Mouse (Mus musculus) lung, postnatal 0 days (tissue): ENCODE measurements around the gene Mterf4. TPM values are rescaled to one million over a fixed set of nuclear protein-coding genes. Genes with fewer than 3 reads are reported as not detected.

Experiments used
- ATAC-seq: fragments of 200-750 bp; cut with Nextera tagmentation; 2 replicates; pipeline ENCODE4 v1.8.0; 2017; ENCODE audit warnings: moderate library complexity
- DNase-seq: peaks from one replicate; pipeline ENCODE4 v3.0.0-alpha.2; 2016; ENCODE audit warnings: low spot score
- H3K27ac ChIP-seq: fragments of 300-500 bp; sonication (generic); 2 replicates; pipeline ENCODE4 v1.5.1; 2014; ENCODE audit warnings: antibody characterized with exemption, mild to moderate bottlenecking, low read length, mixed read lengths
- H3K27me3 ChIP-seq: fragments of 300-500 bp; sonication (generic); replicated peaks from 2 replicates; pipeline ENCODE4 v1.6.1; 2014; ENCODE audit warnings: low read length, mixed read lengths; ENCODE audit not compliant: insufficient read depth
- H3K36me3 ChIP-seq: fragments of 300-500 bp; sonication (generic); 2 replicates; pipeline ENCODE4 v1.6.1; 2014; ENCODE audit warnings: low read length, mixed read lengths; ENCODE audit not compliant: insufficient read depth
- H3K4me1 ChIP-seq: fragments of 300-500 bp; sonication (generic); 2 replicates; pipeline ENCODE4 v1.6.1; 2014; ENCODE audit warnings: antibody characterized with exemption, low read depth, low read length, mixed read lengths; ENCODE audit not compliant: insufficient read depth
- H3K4me2 ChIP-seq: fragments of 300-500 bp; sonication (generic); replicated peaks from 2 replicates; pipeline ENCODE4 v1.6.1; 2014; ENCODE audit warnings: low read depth, mild to moderate bottlenecking, low read length, moderate library complexity, mixed read lengths
- H3K4me3 ChIP-seq: fragments of 300-500 bp; sonication (generic); 2 replicates; pipeline ENCODE4 v1.5.1; 2014; ENCODE audit warnings: low read depth, low read length
- H3K9ac ChIP-seq: fragments of 300-500 bp; sonication (generic); replicated peaks from 2 replicates; pipeline ENCODE4 v1.6.1; 2014; ENCODE audit warnings: low read depth, mild to moderate bottlenecking
- H3K9me3 ChIP-seq: fragments of 300-500 bp; sonication (generic); 2 replicates; pipeline ENCODE4 v1.6.1; 2016; ENCODE audit warnings: low read length, mixed read lengths
- CTCF ChIP-seq: IDR thresholded peaks from 2 replicates; pipeline ENCODE4 v1.5.1; 2016; ENCODE audit warnings: antibody characterized with exemption, mild to moderate bottlenecking
- EP300 ChIP-seq: IDR thresholded peaks from 2 replicates; pipeline ENCODE4 v1.6.1; 2016; ENCODE audit warnings: antibody characterized with exemption, mild to moderate bottlenecking, control low read depth
- WGBS: fragments of 180-500 bp; shearing (Covaris S2); extraction: QIAGEN DNeasy Blood & Tissue Kit; methylation state at CpG from one replicate; pipeline ENCODE4 v1.1.7; 2014; 5-methylcytosine and 5-hydroxymethylcytosine counted together
- polyA plus RNA-seq: library from polyadenylated mRNA; unstranded; fragments of >200 nt; fragmentation: Nextera tagmentation; extraction: Ambion mirVana; gene quantifications from 2 replicates; pipeline ENCODE4 v1.2.1, GENCODE M21; 2015

The Mterf4 gene
- polyA plus RNA-seq, 1 experiment from 2014 or later, result 18.9 TPM

GRCm38 (mm10) chr1:93271751-93272150 is 34.0 kb downstream of the Mterf4 start:
- no peaks in the 10 kb centered on the region for H3K36me3 ChIP-seq
- TF ChIP-seq EP300 (no peak), CTCF (no peak)
- H3K9ac ChIP-seq, result no peak overlapping the region
- no peak for DNase-seq
- no peaks in the 10 kb centered on the region for H3K4me1 ChIP-seq
- H3K9me3 ChIP-seq, result no peaks in the 10 kb centered on the region
- no peak overlapping the region for H3K27ac ChIP-seq
- no peak overlapping the region for H3K4me2 ChIP-seq
- H3K27me3 ChIP-seq, result no peaks in the 10 kb centered on the region
- 68% methylated on average over 5 of the region's 6 CpGs for whole genome bisulfite sequencing
- no peak for ATAC-seq
- H3K4me3 ChIP-seq, result no peak overlapping the region

- 55% methylated on average over 3 of the region's 3 CpGs for WGBS
These were observed 35.0 kb downstream of the Mterf4 start for GRCm38 (mm10) chr1:93270516-93271240.

GRCm38 (mm10) chr1:93268246-93268645 is 37.5 kb downstream of the Mterf4 start:
- Histone ChIP-seq H3K9ac (no peak overlapping the region), H3K36me3 (no peaks in the 10 kb centered on the region), H3K4me3 (no peak overlapping the region), H3K9me3 (no peaks in the 10 kb centered on the region), H3K27ac (no peak overlapping the region), H3K27me3 (no peaks in the 10 kb centered on the region), H3K4me1 (no peaks in the 10 kb centered on the region), H3K4me2 (no peak overlapping the region)
- no peak for TF ChIP-seq CTCF
- no peak for TF ChIP-seq EP300
- ATAC-seq (no peak), DNase-seq (no peak)
- 80% methylated on average over 2 of the region's 2 CpGs for WGBS

More at GRCm38 (mm10) chr1:93270516-93271240, 35.0 kb downstream of the Mterf4 start:
- Histone ChIP-seq H3K9ac (no peak overlapping the region), H3K9me3 (no peaks in the 10 kb centered on the region), H3K36me3 (no peaks in the 10 kb centered on the region), H3K4me3 (no peak overlapping the region), H3K27ac (no peak overlapping the region), H3K4me2 (no peak overlapping the region), H3K27me3 (no peaks in the 10 kb centered on the region), H3K4me1 (no peaks in the 10 kb centered on the region)
- TF ChIP-seq CTCF (no peak), EP300 (no peak)
- DNase-seq, result no peak
- no peak for ATAC-seq

GRCm38 (mm10) chr1:93267207-93267606 is 38.5 kb downstream of the Mterf4 start:
- H3K9me3 ChIP-seq, result no peaks in the 10 kb centered on the region
- H3K4me1 ChIP-seq, result no peaks in the 10 kb centered on the region
- no peak for ATAC-seq
- H3K27ac ChIP-seq, result no peak overlapping the region
- no peaks in the 10 kb centered on the region for H3K27me3 ChIP-seq
- H3K4me3 ChIP-seq, result no peak overlapping the region
- H3K4me2 ChIP-seq, result no peak overlapping the region
- no peak for DNase-seq
- TF ChIP-seq CTCF, result no peak
- no peak for TF ChIP-seq EP300
- H3K9ac ChIP-seq, result no peak overlapping the region
- no peaks in the 10 kb centered on the region for H3K36me3 ChIP-seq
- 52% methylated on average over 3 of the region's 3 CpGs for WGBS

- Histone ChIP-seq H3K4me3 (no peak overlapping the region), H3K9ac (no peak overlapping the region), H3K27me3 (no peaks in the 10 kb centered on the region), H3K4me2 (no peak overlapping the region), H3K27ac (no peak overlapping the region), H3K36me3 (no peaks in the 10 kb centered on the region), H3K9me3 (no peaks in the 10 kb centered on the region), H3K4me1 (no peaks in the 10 kb centered on the region)
- 80% methylated on average over 1 of the region's 1 CpGs for WGBS
- TF ChIP-seq EP300 (no peak), CTCF (no peak)
- DNase-seq (no peak), ATAC-seq (no peak)
These were observed 48.2 kb downstream of the Mterf4 start for GRCm38 (mm10) chr1:93257560-93257959.

- WGBS, result 95% methylated on average over 7 of the region's 7 CpGs
- no peaks in the 10 kb centered on the region for H3K27me3 ChIP-seq
These were observed 50.0 kb downstream of the Mterf4 start for GRCm38 (mm10) chr1:93255761-93256160.

More at GRCm38 (mm10) chr1:93255761-93256160, 50.0 kb downstream of the Mterf4 start:
- Histone ChIP-seq H3K9ac (no peak overlapping the region), H3K27ac (no peak overlapping the region), H3K4me1 (no peaks in the 10 kb centered on the region), H3K36me3 (no peaks in the 10 kb centered on the region), H3K9me3 (no peaks in the 10 kb centered on the region), H3K4me2 (no peak overlapping the region), H3K4me3 (no peak overlapping the region)
- no peak for ATAC-seq
- no peak for DNase-seq
- TF ChIP-seq EP300, result no peak
